Mouse (Mus musculus) ES-E14 (cell line): ENCODE results near the gene Odf3l1.

ENCODE experiments used
- CHD2 ChIP-seq: IDR thresholded peaks from 2 replicates; pipeline ENCODE4 v1.6.1; 2014; ENCODE audit warnings: mild to moderate bottlenecking, low read depth, low read length, inconsistent platforms
- HCFC1 ChIP-seq: IDR thresholded peaks from 2 replicates; pipeline ENCODE4 v1.6.1; 2012; ENCODE audit warnings: low read length, inconsistent platforms, borderline replicate concordance; ENCODE audit not compliant: insufficient read depth
- MAFK ChIP-seq: IDR thresholded peaks from 2 replicates; pipeline ENCODE4 v1.6.1; 2014; ENCODE audit warnings: mild to moderate bottlenecking, low read depth, low read length, inconsistent platforms; ENCODE audit not compliant: insufficient read depth
- ZC3H11A ChIP-seq: IDR thresholded peaks from 2 replicates; pipeline ENCODE4 v1.6.1; 2012; ENCODE audit warnings: low read depth, mild to moderate bottlenecking, inconsistent platforms, low read length, borderline replicate concordance
- ZNF384 ChIP-seq: IDR thresholded peaks from 2 replicates; pipeline ENCODE4 v1.6.1; 2012; ENCODE audit warnings: low read depth, low read length, inconsistent platforms

GRCm38 (mm10) chr9:56907549-56907948 lies 43.1 kb upstream of the Odf3l1 start:
- no peak for TF ChIP-seq ZNF384
- no peak for TF ChIP-seq CHD2
- TF ChIP-seq HCFC1: no peak
- no peak for TF ChIP-seq MAFK
- TF ChIP-seq ZC3H11A: no peak
